Mouse (Mus musculus): ENCODE results near the gene Jak1. TPM values are rescaled to one million over a fixed set of nuclear protein-coding genes. Genes with fewer than 3 reads are reported as not detected.

Jak1 gene
- polyA plus RNA-seq, 1 experiment: 72.3 TPM

- Histone ChIP-seq H3K27ac (ENCODE audit: insufficient read depth, low read length) (no peak overlapping the region), H3K4me3 (ENCODE audit: insufficient read depth, low read length) (no peak overlapping the region), H3K4me1 (ENCODE audit: control insufficient read depth, insufficient read depth, low read length) (peaks cover 5% of the 10 kb centered on the region)
- TF ChIP-seq CTCF (IDR thresholded peaks at IDR 0.05; ENCODE audit: extremely low read depth, insufficient read depth, low read length): no peak
- no peak for TF ChIP-seq POLR2A (IDR thresholded peaks at IDR 0.05; ENCODE audit: extremely low read depth, insufficient read depth, low read length)
Measured at GRCm38 (mm10) chr4:101167777-101168176, 97.3 kb downstream of the Jak1 start.

GRCm38 (mm10) chr4:101165776-101166175 is 99.3 kb downstream of the Jak1 start:
- TF ChIP-seq POLR2A (IDR thresholded peaks at IDR 0.05; ENCODE audit: extremely low read depth, insufficient read depth, low read length) (no peak), CTCF (IDR thresholded peaks at IDR 0.05; ENCODE audit: extremely low read depth, insufficient read depth, low read length) (no peak)
- H3K27ac ChIP-seq (ENCODE audit: insufficient read depth, low read length): no peak overlapping the region
- no peak overlapping the region for H3K4me3 ChIP-seq (ENCODE audit: insufficient read depth, low read length)
- peaks cover 5% of the 10 kb centered on the region for H3K4me1 ChIP-seq (ENCODE audit: control insufficient read depth, insufficient read depth, low read length)

- H3K4me1 ChIP-seq (ENCODE audit: control insufficient read depth, insufficient read depth, low read length): peaks cover 5% of the 10 kb centered on the region
- H3K27ac ChIP-seq (ENCODE audit: insufficient read depth, low read length): no peak overlapping the region
- H3K4me3 ChIP-seq (ENCODE audit: insufficient read depth, low read length): no peak overlapping the region
- TF ChIP-seq CTCF (IDR thresholded peaks at IDR 0.05; ENCODE audit: extremely low read depth, insufficient read depth, low read length) (no peak), POLR2A (IDR thresholded peaks at IDR 0.05; ENCODE audit: extremely low read depth, insufficient read depth, low read length) (no peak)
Measured at GRCm38 (mm10) chr4:101164673-101165072, 100.4 kb downstream of the Jak1 start.

GRCm38 (mm10) chr4:101164189-101164588 is 100.9 kb downstream of the Jak1 start:
- TF ChIP-seq CTCF (IDR thresholded peaks at IDR 0.05; ENCODE audit: extremely low read depth, insufficient read depth, low read length): no peak
- TF ChIP-seq POLR2A (IDR thresholded peaks at IDR 0.05; ENCODE audit: extremely low read depth, insufficient read depth, low read length): no peak
- H3K4me3 ChIP-seq (ENCODE audit: insufficient read depth, low read length): no peak overlapping the region
- peaks cover 5% of the 10 kb centered on the region for H3K4me1 ChIP-seq (ENCODE audit: control insufficient read depth, insufficient read depth, low read length)
- no peak overlapping the region for H3K27ac ChIP-seq (ENCODE audit: insufficient read depth, low read length)

- Histone ChIP-seq H3K27ac (ENCODE audit: insufficient read depth, low read length) (no peak overlapping the region), H3K4me3 (ENCODE audit: insufficient read depth, low read length) (no peak overlapping the region), H3K4me1 (ENCODE audit: control insufficient read depth, insufficient read depth, low read length) (peaks cover 7% of the 10 kb centered on the region; the same call in 1 of the 2 replicates)
- TF ChIP-seq POLR2A (IDR thresholded peaks at IDR 0.05; ENCODE audit: extremely low read depth, insufficient read depth, low read length) (no peak), CTCF (IDR thresholded peaks at IDR 0.05; ENCODE audit: extremely low read depth, insufficient read depth, low read length) (no peak)
Measured at GRCm38 (mm10) chr4:101160821-101161220, 104.3 kb downstream of the Jak1 start.

- no peak overlapping the region for H3K27ac ChIP-seq (ENCODE audit: insufficient read depth, low read length)
Measured at GRCm38 (mm10) chr4:101159191-101159764, 105.8 kb downstream of the Jak1 start.

GRCm38 (mm10) chr4:101158282-101158681 is 106.8 kb downstream of the Jak1 start:
- no peak overlapping the region for H3K27ac ChIP-seq (ENCODE audit: insufficient read depth, low read length)
- peaks cover 5% of the 10 kb centered on the region; the same call in 1 of the 2 replicates for H3K4me1 ChIP-seq (ENCODE audit: control insufficient read depth, insufficient read depth, low read length)

More at GRCm38 (mm10) chr4:101159191-101159764, 105.8 kb downstream of the Jak1 start:
- no peak overlapping the region for H3K4me3 ChIP-seq (ENCODE audit: insufficient read depth, low read length)
- TF ChIP-seq POLR2A (IDR thresholded peaks at IDR 0.05; ENCODE audit: extremely low read depth, insufficient read depth, low read length) (no peak), CTCF (IDR thresholded peaks at IDR 0.05; ENCODE audit: extremely low read depth, insufficient read depth, low read length) (no peak)
- H3K4me1 ChIP-seq (ENCODE audit: control insufficient read depth, insufficient read depth, low read length): peaks cover 5% of the 10 kb centered on the region; the same call in 1 of the 2 replicates

GRCm38 (mm10) chr4:101157476-101157875 is 107.6 kb downstream of the Jak1 start:
- Histone ChIP-seq H3K27ac (ENCODE audit: insufficient read depth, low read length) (no peak overlapping the region), H3K4me3 (ENCODE audit: insufficient read depth, low read length) (no peak overlapping the region), H3K4me1 (ENCODE audit: control insufficient read depth, insufficient read depth, low read length) (peaks cover 5% of the 10 kb centered on the region; the same call in 1 of the 2 replicates)
- no peak for TF ChIP-seq POLR2A (IDR thresholded peaks at IDR 0.05; ENCODE audit: extremely low read depth, insufficient read depth, low read length)

More at GRCm38 (mm10) chr4:101158282-101158681, 106.8 kb downstream of the Jak1 start:
- TF ChIP-seq POLR2A (IDR thresholded peaks at IDR 0.05; ENCODE audit: extremely low read depth, insufficient read depth, low read length) (no peak), CTCF (IDR thresholded peaks at IDR 0.05; ENCODE audit: extremely low read depth, insufficient read depth, low read length) (no peak)
- H3K4me3 ChIP-seq (ENCODE audit: insufficient read depth, low read length): no peak overlapping the region

GRCm38 (mm10) chr4:101155541-101155940 is 109.5 kb downstream of the Jak1 start:
- H3K4me1 ChIP-seq (ENCODE audit: control insufficient read depth, insufficient read depth, low read length): peaks cover 5% of the 10 kb centered on the region; the same call in 1 of the 2 replicates
- no peak overlapping the region for H3K4me3 ChIP-seq (ENCODE audit: insufficient read depth, low read length)
- H3K27ac ChIP-seq (ENCODE audit: insufficient read depth, low read length): no peak overlapping the region
- TF ChIP-seq CTCF (IDR thresholded peaks at IDR 0.05; ENCODE audit: extremely low read depth, insufficient read depth, low read length): no peak
- no peak for TF ChIP-seq POLR2A (IDR thresholded peaks at IDR 0.05; ENCODE audit: extremely low read depth, insufficient read depth, low read length)

GRCm38 (mm10) chr4:101146891-101147655 is 118.0 kb downstream of the Jak1 start:
- TF ChIP-seq CTCF (IDR thresholded peaks at IDR 0.05; ENCODE audit: extremely low read depth, insufficient read depth, low read length) (no peak), POLR2A (IDR thresholded peaks at IDR 0.05; ENCODE audit: extremely low read depth, insufficient read depth, low read length) (no peak)
- H3K27ac ChIP-seq (ENCODE audit: insufficient read depth, low read length): no peak overlapping the region
- H3K4me1 ChIP-seq (ENCODE audit: control insufficient read depth, insufficient read depth, low read length): no peaks in the 10 kb centered on the region
- H3K4me3 ChIP-seq (ENCODE audit: insufficient read depth, low read length): no peak overlapping the region

All from cortical plate, adult 2 months (tissue).